Mouse (Mus musculus) heart, embryonic 13.5 days (tissue): ENCODE measurements around the gene Pde11a. TPM values are rescaled to one million over a fixed set of nuclear protein-coding genes. Genes with fewer than 3 reads are reported as not detected.

Experiments
- ATAC-seq: fragments of 200-750 bp; cut with Nextera tagmentation; 2 replicates; pipeline ENCODE4 v1.8.0; 2017; ENCODE audit warnings: moderate TSS enrichment; ENCODE audit not compliant: insufficient number of reproducible peaks, low FRiP score, low TSS enrichment; ENCODE audit errors: extremely low read depth
- H3K27ac ChIP-seq: fragments of 300-500 bp; sonication (generic); replicated peaks from 2 replicates; pipeline ENCODE4 v1.5.1; 2015; ENCODE audit warnings: moderate library complexity, mild to moderate bottlenecking, inconsistent platforms
- H3K27me3 ChIP-seq: fragments of 300-500 bp; sonication (generic); replicated peaks from 2 replicates; pipeline ENCODE4 v1.6.1; 2015; ENCODE audit warnings: mild to moderate bottlenecking, inconsistent platforms
- H3K36me3 ChIP-seq: fragments of 300-500 bp; sonication (generic); 2 replicates; pipeline ENCODE4 v1.6.1; 2015; ENCODE audit warnings: mild to moderate bottlenecking, inconsistent platforms
- H3K4me1 ChIP-seq: fragments of 300-500 bp; sonication (generic); 2 replicates; pipeline ENCODE4 v1.6.1; 2015; ENCODE audit warnings: inconsistent platforms
- H3K4me2 ChIP-seq: fragments of 300-500 bp; sonication (generic); 2 replicates; pipeline ENCODE4 v1.6.1; 2015; ENCODE audit warnings: inconsistent platforms, mild to moderate bottlenecking, moderate library complexity
- H3K4me3 ChIP-seq: fragments of 300-500 bp; sonication (generic); 2 replicates; pipeline ENCODE4 v1.5.1; 2015; ENCODE audit warnings: moderate library complexity, mild to moderate bottlenecking, inconsistent platforms
- H3K9ac ChIP-seq: fragments of 300-500 bp; sonication (generic); 2 replicates; pipeline ENCODE4 v1.6.1; 2015; ENCODE audit warnings: inconsistent platforms, mild to moderate bottlenecking, moderate library complexity
- H3K9me3 ChIP-seq: fragments of 300-500 bp; sonication (generic); 2 replicates; pipeline ENCODE4 v1.6.1; 2016; ENCODE audit warnings: inconsistent platforms
- WGBS: fragments of 180-500 bp; shearing (Covaris S2); methylation state at CpG from one replicate; pipeline ENCODE4 v1.1.7; 2015; ENCODE audit warnings: mixed read lengths; 5-methylcytosine and 5-hydroxymethylcytosine counted together
- polyA plus RNA-seq: library from polyadenylated mRNA; unstranded; fragments of >200 nt; fragmentation: Nextera tagmentation; extraction: Ambion mirVana; gene quantifications from 2 replicates; pipeline ENCODE4 v1.2.1, GENCODE M21; 2015

The Pde11a gene
- polyA plus RNA-seq, 1 experiment from 2014 or later = 0.05 TPM

- Histone ChIP-seq H3K9me3 (no peaks in the 10 kb centered on the region), H3K9ac (no peak overlapping the region), H3K27ac (peak overlapping the region; percentile 33; the same call in 1 of the 2 replicates), H3K27me3 (0 out of 2 replicates have a peak, but pooled peaks cover 3% of the 10 kb centered on the region), H3K4me2 (no peak overlapping the region), H3K4me1 (peaks cover 34% of the 10 kb centered on the region), H3K36me3 (no peaks in the 10 kb centered on the region), H3K4me3 (no peak overlapping the region)
- no peak for ATAC-seq
- 36% methylated on average over 5 of the region's 5 CpGs for WGBS
These were observed 250.2 kb downstream of the Pde11a start for GRCm38 (mm10) chr2:76088413-76088812.

GRCm38 (mm10) chr2:76087170-76087569 is 251.4 kb downstream of the Pde11a start:
- no peak overlapping the region for H3K27ac ChIP-seq
- WGBS = 67% methylated on average over 3 of the region's 3 CpGs
- no peak for ATAC-seq

GRCm38 (mm10) chr2:76084982-76085381 is 253.6 kb downstream of the Pde11a start:
- Histone ChIP-seq H3K9ac (no peak overlapping the region), H3K4me3 (no peak overlapping the region)
- WGBS = 72% methylated on average over 4 of the region's 4 CpGs

More at GRCm38 (mm10) chr2:76087170-76087569, 251.4 kb downstream of the Pde11a start:
- 0 out of 2 replicates have a peak, but pooled peaks cover 3% of the 10 kb centered on the region for H3K27me3 ChIP-seq
- H3K4me3 ChIP-seq = no peak overlapping the region
- peaks cover 39% of the 10 kb centered on the region for H3K4me1 ChIP-seq
- H3K36me3 ChIP-seq = no peaks in the 10 kb centered on the region
- H3K9me3 ChIP-seq = no peaks in the 10 kb centered on the region
- no peak overlapping the region for H3K9ac ChIP-seq
- no peak overlapping the region for H3K4me2 ChIP-seq

GRCm38 (mm10) chr2:76083901-76084300 is 254.7 kb downstream of the Pde11a start:
- no peaks in the 10 kb centered on the region for H3K9me3 ChIP-seq
- 40% methylated on average over 3 of the region's 3 CpGs for WGBS
- H3K9ac ChIP-seq = no peak overlapping the region
- H3K27ac ChIP-seq = no peak overlapping the region
- 0 out of 2 replicates have a peak, but pooled peaks cover 3% of the 10 kb centered on the region for H3K27me3 ChIP-seq
- no peak overlapping the region for H3K4me2 ChIP-seq
- H3K4me1 ChIP-seq = peaks cover 37% of the 10 kb centered on the region
- H3K36me3 ChIP-seq = no peaks in the 10 kb centered on the region
- peak; percentile 39; the same call in 1 of the 2 replicates for ATAC-seq
- H3K4me3 ChIP-seq = no peak overlapping the region

More at GRCm38 (mm10) chr2:76084982-76085381, 253.6 kb downstream of the Pde11a start:
- Histone ChIP-seq H3K4me1 (peaks cover 39% of the 10 kb centered on the region), H3K27ac (no peak overlapping the region), H3K9me3 (no peaks in the 10 kb centered on the region), H3K4me2 (no peak overlapping the region), H3K36me3 (no peaks in the 10 kb centered on the region), H3K27me3 (0 out of 2 replicates have a peak, but pooled peaks cover 3% of the 10 kb centered on the region)
- ATAC-seq = no peak

- H3K27me3 ChIP-seq = 0 out of 2 replicates have a peak, but pooled peaks cover 3% of the 10 kb centered on the region
These were observed 255.2 kb downstream of the Pde11a start for GRCm38 (mm10) chr2:76083396-76083795.

GRCm38 (mm10) chr2:76081991-76082390 is 256.6 kb downstream of the Pde11a start:
- no peak for ATAC-seq
- Histone ChIP-seq H3K9ac (no peak overlapping the region), H3K4me1 (peaks cover 22% of the 10 kb centered on the region), H3K4me2 (no peak overlapping the region), H3K36me3 (no peaks in the 10 kb centered on the region), H3K9me3 (no peaks in the 10 kb centered on the region), H3K4me3 (no peak overlapping the region), H3K27ac (no peak overlapping the region), H3K27me3 (0 out of 2 replicates have a peak, but pooled peaks cover 3% of the 10 kb centered on the region)
- WGBS = 42% methylated on average over 5 of the region's 5 CpGs

More at GRCm38 (mm10) chr2:76083396-76083795, 255.2 kb downstream of the Pde11a start:
- no peak for ATAC-seq
- H3K9me3 ChIP-seq = no peaks in the 10 kb centered on the region
- WGBS = 89% methylated on average over 2 of the region's 2 CpGs
- no peak overlapping the region for H3K9ac ChIP-seq
- no peak overlapping the region for H3K4me3 ChIP-seq
- no peak overlapping the region for H3K27ac ChIP-seq
- no peak overlapping the region for H3K4me2 ChIP-seq
- peaks cover 32% of the 10 kb centered on the region for H3K4me1 ChIP-seq
- H3K36me3 ChIP-seq = no peaks in the 10 kb centered on the region

GRCm38 (mm10) chr2:76080549-76080948 is 258.0 kb downstream of the Pde11a start:
- 61% methylated on average over 3 of the region's 3 CpGs for WGBS
- no peak overlapping the region for H3K4me2 ChIP-seq

GRCm38 (mm10) chr2:76076838-76077237 is 261.7 kb downstream of the Pde11a start:
- 80% methylated on average over 2 of the region's 2 CpGs for WGBS
- no peaks in the 10 kb centered on the region for H3K36me3 ChIP-seq
- 0 out of 2 replicates have a peak, but pooled peaks cover 5% of the 10 kb centered on the region for H3K4me1 ChIP-seq
- no peak overlapping the region for H3K4me2 ChIP-seq
- H3K9ac ChIP-seq = no peak overlapping the region
- H3K9me3 ChIP-seq = no peaks in the 10 kb centered on the region
- H3K27ac ChIP-seq = no peak overlapping the region
- no peak for ATAC-seq
- no peak overlapping the region for H3K4me3 ChIP-seq
- H3K27me3 ChIP-seq = no peaks in the 10 kb centered on the region

More at GRCm38 (mm10) chr2:76080549-76080948, 258.0 kb downstream of the Pde11a start:
- no peak overlapping the region for H3K4me3 ChIP-seq
- H3K9me3 ChIP-seq = no peaks in the 10 kb centered on the region
- peaks cover 22% of the 10 kb centered on the region for H3K4me1 ChIP-seq
- 0 out of 2 replicates have a peak, but pooled peaks cover under 1% of the 10 kb centered on the region for H3K27me3 ChIP-seq
- no peak overlapping the region for H3K9ac ChIP-seq
- H3K27ac ChIP-seq = no peak overlapping the region
- no peak for ATAC-seq
- no peaks in the 10 kb centered on the region for H3K36me3 ChIP-seq

GRCm38 (mm10) chr2:76076047-76076446 is 262.5 kb downstream of the Pde11a start:
- Histone ChIP-seq H3K27ac (no peak overlapping the region), H3K27me3 (no peaks in the 10 kb centered on the region), H3K4me1 (0 out of 2 replicates have a peak, but pooled peaks cover 5% of the 10 kb centered on the region), H3K9me3 (no peaks in the 10 kb centered on the region), H3K4me2 (no peak overlapping the region), H3K4me3 (no peak overlapping the region), H3K9ac (no peak overlapping the region), H3K36me3 (no peaks in the 10 kb centered on the region)
- no peak for ATAC-seq
- 81% methylated on average over 4 of the region's 4 CpGs for WGBS

- Histone ChIP-seq H3K4me2 (no peak overlapping the region), H3K9ac (no peak overlapping the region), H3K4me1 (peaks cover 24% of the 10 kb centered on the region), H3K27me3 (no peaks in the 10 kb centered on the region), H3K9me3 (no peaks in the 10 kb centered on the region), H3K4me3 (no peak overlapping the region), H3K36me3 (no peaks in the 10 kb centered on the region), H3K27ac (no peak overlapping the region)
- WGBS = 49% methylated on average over 6 of the region's 6 CpGs
- no peak for ATAC-seq
These were observed 265.5 kb downstream of the Pde11a start for GRCm38 (mm10) chr2:76073079-76073478.

GRCm38 (mm10) chr2:76070432-76071306 is 267.9 kb downstream of the Pde11a start:
- Histone ChIP-seq H3K9me3 (no peaks in the 10 kb centered on the region), H3K4me1 (peaks cover 24% of the 10 kb centered on the region), H3K27me3 (no peaks in the 10 kb centered on the region), H3K4me2 (peak overlapping the region; percentile 70), H3K9ac (peak overlapping the region; percentile 69), H3K4me3 (peak overlapping the region; percentile 54), H3K27ac (peak overlapping the region; percentile 78), H3K36me3 (no peaks in the 10 kb centered on the region)
- peak; percentile 79; the same call in 1 of the 2 replicates for ATAC-seq
- 3% methylated on average over 19 of the region's 19 CpGs for WGBS
